Mouse (Mus musculus) adrenal gland, postnatal 4 days (tissue): ENCODE results near the gene Dapp1. TPM values are rescaled to one million over a fixed set of nuclear protein-coding genes. Genes with fewer than 3 reads are reported as not detected.
A peak's percentile ranks its signal among the peaks of the same experiment; 100 is the strongest.
"Not testable (repeated sequence)": the region's sequence is repeated elsewhere in the genome, so short reads cannot be mapped to it uniquely, and the experiment has no call there.

Experiments
- DNase-seq, 2 experiments: peaks; one replicate each; pipeline ENCODE4 v3.0.0; 2021 to 2022; ENCODE audit warnings: low spot score in 2 of 2, mixed read lengths in 2 of 2
- total RNA-seq, 2 experiments: library from RNA; stranded (reverse); gene quantifications; 2 replicates each; pipeline ENCODE4 v1.2.3; 2021

The Dapp1 gene
- total RNA-seq, 2 experiments from 2014 or later, result 11.6 to 13.8 TPM

- DNase-seq, result no peak
Measured at GRCm38 (mm10) chr3:137957864-137958263, 23.5 kb downstream of the Dapp1 start.

DNA sequence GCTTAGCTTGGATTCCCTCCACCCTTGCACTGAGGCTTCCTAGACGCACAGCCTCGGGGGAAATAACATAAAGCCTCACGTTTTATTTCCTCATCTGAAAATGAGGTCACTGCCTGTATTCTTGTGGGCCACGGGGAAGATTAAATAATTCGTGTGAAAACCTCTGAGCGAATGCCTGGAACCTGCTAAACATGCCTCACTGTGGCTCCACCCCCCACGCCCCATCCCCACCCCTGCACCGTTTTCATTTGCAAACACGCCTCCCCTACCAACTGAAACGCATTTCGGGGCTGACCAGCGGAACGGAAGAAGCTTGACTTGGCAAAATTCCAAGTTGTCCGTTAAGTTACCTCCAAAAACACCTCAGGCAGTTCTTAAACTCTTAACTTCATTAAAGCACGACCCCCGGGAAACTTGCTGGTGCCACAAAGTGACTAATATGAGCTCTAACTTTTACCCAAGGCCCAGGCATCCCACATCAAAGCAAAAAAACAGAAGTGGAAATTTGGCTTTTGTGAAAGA lies 25.7 kb downstream of the Dapp1 start:
- DNase-seq, result no peak

- DNase-seq, result no peak
Measured at GRCm38 (mm10) chr3:137954256-137954916, 27.0 kb downstream of the Dapp1 start.

DNA sequence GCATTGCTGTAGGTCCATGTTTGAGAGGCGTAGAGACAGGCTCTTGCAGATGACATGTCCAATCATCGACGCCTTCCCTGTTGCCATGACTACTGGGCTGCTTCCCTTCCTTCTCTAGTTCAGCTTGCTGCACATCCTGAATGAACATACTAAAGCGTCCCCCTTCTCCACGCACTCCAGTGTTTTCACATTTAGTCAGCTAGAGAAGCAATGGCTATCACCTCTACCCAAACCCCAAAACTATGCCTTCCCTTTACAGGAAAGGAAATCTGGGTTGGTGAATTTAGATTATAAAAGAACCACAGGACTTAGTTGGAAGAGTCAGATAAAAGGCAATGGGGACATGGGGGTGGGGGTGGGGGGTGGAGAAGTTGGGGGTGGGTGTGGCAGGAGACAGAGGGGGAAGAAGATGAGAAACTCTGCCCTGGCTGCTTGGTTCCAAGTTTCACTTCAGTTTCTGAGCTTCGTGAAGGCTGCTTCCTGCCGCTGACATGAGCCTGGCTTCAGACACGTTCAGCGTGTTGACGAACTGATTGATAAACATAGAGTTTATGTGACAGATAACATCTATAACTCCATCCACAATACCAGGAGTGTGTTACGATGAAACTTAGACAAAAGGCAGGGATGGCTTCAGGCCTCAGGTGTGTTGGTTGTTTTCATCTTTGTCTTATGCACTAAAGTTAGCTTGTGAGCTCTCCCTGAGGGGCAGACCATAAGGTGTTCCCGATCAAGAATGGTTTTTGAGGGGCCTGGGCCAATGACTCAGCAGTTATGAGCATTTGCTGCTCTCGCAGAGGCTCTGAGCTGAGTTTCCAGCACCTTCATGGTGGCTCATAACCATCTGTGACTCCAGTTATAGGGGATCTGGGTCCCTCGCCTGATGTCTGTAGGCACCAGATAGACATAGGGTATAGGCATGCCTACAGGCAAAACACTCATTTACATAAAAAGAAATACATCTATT lies 28.1 kb downstream of the Dapp1 start:
- DNase-seq, result no peak

GRCm38 (mm10) chr3:137952225-137952913 lies 29.0 kb downstream of the Dapp1 start:
- no peak for DNase-seq

DNA sequence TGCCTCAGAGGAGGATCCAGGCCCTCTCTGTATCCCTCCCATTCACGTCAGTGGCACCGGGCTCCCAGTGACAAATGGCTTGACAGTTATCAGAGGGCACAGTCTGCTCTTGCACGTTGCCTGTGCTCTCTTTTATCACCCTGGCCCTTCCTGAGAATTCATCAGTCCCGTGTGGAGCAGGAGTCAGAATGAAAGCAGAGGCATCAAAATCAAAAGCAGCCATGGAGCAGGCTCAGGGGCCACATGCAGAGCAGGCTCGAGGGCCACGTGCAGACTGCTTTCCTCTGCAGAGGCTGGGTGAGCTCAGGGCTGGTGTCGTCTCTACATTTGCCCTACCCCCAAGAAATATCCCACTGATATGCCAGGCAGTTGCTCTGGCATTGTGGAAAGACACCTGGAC lies 29.5 kb downstream of the Dapp1 start:
- DNase-seq, result no peak

- DNase-seq, result not testable (repeated sequence)
Measured at GRCm38 (mm10) chr3:137951302-137951701, 30.0 kb downstream of the Dapp1 start.

DNA sequence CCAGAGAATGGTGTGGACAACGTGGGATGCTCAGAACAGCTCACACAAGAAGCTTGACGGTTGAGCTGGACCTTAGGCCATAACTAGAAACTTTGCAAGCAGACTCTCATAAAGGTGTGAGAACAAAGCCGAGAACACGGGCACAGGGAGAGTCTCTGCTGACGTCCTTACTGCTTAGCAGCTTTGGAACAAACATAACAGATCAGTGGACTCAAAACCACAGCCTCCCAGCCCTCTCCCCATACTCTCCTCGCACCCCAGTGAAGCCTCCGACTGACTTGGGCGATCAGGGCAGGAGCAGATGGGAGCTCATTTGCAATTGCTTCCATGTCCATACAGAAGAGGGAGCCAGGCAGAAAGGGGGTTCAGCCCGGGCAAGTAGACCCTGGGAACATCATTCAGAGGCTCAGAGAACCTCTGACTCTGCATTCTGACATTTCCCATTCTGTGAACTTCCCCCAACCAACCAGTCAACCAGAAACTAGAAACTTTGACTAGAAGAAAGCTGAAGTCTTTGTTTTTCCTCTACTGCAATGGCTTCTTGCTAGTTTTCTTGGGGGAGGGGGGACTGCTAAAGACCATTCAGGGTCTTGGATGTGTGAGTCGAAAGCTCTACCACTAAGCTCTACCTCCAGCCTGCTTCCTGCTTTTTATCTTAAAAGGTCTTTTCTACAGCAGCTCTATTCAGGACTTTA lies 31.0 kb downstream of the Dapp1 start:
- DNase-seq, result no peak

GRCm38 (mm10) chr3:137947525-137947924 lies 33.8 kb downstream of the Dapp1 start:
- DNase-seq, result no peak

DNA sequence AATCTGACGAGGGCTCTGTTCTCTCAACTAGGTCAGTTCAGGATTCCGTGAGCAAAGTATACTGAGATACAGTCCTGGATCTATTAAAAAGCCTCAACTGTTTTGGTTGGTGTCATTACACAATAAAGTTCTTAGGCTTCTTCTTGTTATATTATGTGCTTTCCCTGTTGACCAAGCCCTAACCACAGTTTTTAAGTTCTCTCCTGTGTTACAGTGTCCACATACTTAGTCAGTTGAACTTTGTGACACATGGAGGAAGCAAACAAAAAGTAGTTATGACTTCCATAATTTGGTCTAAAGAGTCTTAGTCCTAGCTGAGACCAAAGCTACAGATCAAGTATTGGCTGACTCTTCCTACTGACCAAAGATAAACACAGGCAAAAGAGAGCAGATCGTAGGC lies 34.5 kb downstream of the Dapp1 start:
- DNase-seq, result no peak

DNA sequence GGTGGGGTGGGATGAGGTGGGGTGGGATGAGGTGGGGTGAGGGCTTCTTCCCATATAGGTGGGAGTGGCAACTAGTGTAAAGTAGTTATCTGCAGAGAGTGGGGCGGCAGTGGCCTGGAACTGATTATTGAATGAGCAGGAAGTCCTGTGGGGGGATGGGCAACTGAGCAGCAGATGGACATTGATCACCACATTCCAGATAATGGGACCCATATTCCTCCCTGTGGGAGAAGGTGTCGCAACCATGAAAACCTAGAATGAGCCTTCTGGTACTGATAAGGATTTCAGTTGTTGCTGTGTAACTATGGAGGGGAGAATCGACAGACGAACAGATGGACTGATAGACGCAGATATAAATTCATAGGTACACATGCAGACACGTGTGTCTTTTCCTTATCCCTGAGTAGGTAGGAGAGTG lies 37.6 kb downstream of the Dapp1 start:
- DNase-seq, result no peak

DNA sequence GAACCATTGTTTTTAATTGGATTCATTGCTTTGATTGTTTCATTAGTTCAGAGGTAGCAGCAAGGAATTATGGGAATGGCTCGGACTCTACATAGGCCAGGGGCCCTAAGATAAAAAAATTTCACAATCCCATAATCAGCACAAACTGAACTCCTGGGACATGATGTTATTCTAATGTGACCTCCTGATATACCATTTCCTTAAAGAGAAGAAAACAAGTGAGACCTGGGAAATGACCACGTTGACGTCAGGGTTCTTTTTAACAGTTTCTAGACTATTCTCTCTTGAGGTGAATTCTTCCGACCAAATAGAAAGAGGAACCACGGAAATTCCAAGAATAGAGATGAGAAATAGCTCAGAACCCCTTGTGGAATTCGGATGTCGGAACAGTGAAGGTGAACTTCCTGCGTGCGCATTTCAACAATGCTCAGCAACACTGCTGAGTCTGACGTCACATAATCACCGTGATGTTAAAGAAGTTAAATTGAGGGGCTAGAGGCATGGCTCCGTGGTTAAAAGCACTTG lies 39.2 kb downstream of the Dapp1 start:
- no peak for DNase-seq

DNA sequence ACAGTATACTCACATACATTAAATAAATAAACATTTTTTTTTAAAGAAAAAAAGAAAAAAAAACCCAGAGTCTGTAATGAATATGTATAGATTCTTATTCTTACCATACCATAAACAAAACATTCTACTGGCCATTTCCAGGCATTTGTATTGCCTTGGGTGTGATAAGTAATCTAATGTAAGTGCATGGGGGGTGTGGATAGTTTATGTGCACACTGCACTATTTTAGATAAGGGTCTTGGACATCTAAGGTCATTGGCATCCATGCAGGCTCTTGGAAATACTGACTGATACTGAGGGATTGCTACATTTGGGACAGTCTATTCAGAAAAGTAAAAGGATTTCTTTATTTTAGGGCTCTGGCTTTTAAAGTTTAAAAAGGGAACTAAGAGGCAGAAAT lies 39.8 kb downstream of the Dapp1 start:
- DNase-seq, result no peak

GRCm38 (mm10) chr3:137940757-137941156 lies 40.6 kb downstream of the Dapp1 start:
- no peak for DNase-seq

DNA sequence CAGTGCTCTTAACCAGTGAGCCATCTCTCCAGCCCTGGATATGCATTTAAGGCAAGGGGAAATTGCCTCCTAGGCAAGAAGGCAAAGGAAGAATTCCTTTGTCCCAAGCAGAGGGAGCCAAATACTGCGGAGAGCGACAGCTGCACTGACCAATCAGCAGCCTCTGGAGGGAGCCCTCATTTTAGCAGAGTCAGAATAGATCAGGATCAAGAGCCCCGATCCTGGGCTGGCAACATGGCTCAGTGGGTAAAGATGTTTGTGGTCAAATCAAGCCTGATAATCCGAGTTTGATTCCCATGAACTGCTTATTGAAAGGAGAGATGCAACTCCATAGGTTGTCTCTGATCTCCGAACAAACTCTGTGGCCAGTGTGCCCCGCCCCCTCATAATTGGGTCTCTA lies 42.7 kb downstream of the Dapp1 start:
- DNase-seq, result peak in 1 of 2 experiments; percentile 37

DNA sequence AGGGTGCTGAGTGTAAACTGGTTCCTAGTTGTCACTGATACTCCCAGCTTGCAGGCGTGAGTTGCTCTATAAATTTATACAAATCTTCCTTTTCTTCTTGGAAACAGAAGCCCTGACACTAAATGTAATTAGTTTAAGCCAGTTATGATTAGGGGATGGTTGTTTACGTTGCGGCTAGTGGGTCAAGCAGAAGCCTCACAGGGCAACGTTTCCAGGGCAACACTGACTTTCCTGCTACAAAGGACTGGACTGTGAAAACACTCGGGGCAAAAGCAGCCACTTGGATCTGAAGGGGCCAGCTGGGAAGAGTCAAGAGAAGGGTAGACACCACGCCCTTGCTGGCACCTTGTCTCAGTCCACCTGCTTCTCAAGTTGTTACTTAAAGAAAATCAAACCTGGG lies 44.8 kb downstream of the Dapp1 start:
- DNase-seq, result no peak

- DNase-seq, result no peak
Measured at GRCm38 (mm10) chr3:137935570-137936525, 45.5 kb downstream of the Dapp1 start.

DNA sequence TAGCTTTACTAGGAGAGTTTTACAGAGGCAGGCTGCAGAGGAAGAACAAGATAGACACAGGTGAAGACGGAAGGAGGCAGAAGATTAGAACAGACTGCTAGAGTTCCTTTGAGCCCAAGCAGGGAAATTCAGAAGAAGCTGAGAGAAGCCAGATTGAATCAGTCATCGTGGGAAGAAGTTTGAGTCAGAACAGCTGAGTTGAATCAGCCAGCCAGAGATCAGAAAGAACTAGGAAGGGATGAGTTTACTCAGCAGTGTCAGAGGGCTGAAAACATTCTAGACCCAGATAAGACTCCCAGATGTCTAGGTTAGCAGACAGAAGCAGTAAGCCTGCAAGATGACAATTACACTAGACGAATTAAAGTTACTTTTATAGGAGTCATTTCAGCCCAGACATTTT lies 47.4 kb downstream of the Dapp1 start:
- no peak for DNase-seq

DNA sequence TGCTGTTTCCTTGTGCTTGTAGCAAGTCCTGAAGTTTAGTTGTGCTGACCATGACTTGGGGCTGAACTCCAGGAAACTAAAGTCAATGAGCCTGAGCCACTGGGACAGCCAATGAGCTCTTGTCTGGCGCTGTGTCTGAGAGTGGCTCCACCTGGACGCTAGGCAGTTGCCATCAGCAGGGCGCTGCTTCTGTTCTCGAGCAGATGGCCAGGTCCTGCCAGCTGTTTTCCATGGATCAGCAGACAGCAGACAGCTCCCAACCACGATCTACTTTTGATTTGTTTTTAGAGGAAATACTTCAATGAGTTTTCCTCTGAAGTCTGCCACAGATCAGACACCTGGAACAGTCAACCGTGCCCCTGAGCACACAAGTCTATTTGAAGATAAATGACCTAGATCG lies 48.6 kb downstream of the Dapp1 start:
- no peak for DNase-seq

- DNase-seq, result no peak
Measured at GRCm38 (mm10) chr3:137929940-137930339, 51.4 kb downstream of the Dapp1 start.
